Mouse (Mus musculus) c-Kit-negative CD71-positive TER-119-positive erythroid progenitor cells, embryonic 14.5 days (primary cell): ENCODE measurements around the gene Arpc3.
"Not testable (repeated sequence)": the region's sequence is repeated elsewhere in the genome, so short reads cannot be mapped to it uniquely, and the experiment has no call there.

Source experiments
- DNase-seq: peaks from one replicate; pipeline ENCODE4 v3.0.0-alpha.2; 2013; ENCODE audit warnings: low read depth, low spot score

Gene Arpc3

GRCm38 (mm10) chr5:122399871-122400270, 8.2 kb downstream of the Arpc3 start:
- DNase-seq, result no peak

GRCm38 (mm10) chr5:122400628-122401302, 9.1 kb downstream of the Arpc3 start:
- DNase-seq, result no peak

GRCm38 (mm10) chr5:122401303-122401640, 9.6 kb downstream of the Arpc3 start:
- peak; percentile 35 for DNase-seq

- DNase-seq, result no peak
Observed at GRCm38 (mm10) chr5:122402160-122402559, 10.5 kb downstream of the Arpc3 start.

GRCm38 (mm10) chr5:122402772-122403171, 11.1 kb downstream of the Arpc3 start:
- DNase-seq, result no peak

GRCm38 (mm10) chr5:122403362-122403761, 11.7 kb downstream of the Arpc3 start:
- DNase-seq, result no peak

GRCm38 (mm10) chr5:122405537-122405936, 13.9 kb downstream of the Arpc3 start:
- no peak for DNase-seq

GRCm38 (mm10) chr5:122409692-122410645, 18.3 kb downstream of the Arpc3 start:
- DNase-seq, result no peak

- DNase-seq, result no peak
Observed at GRCm38 (mm10) chr5:122411892-122412291, 20.2 kb downstream of the Arpc3 start.

GRCm38 (mm10) chr5:122412826-122413225, 21.1 kb downstream of the Arpc3 start:
- DNase-seq, result no peak

- no peak for DNase-seq
Observed at GRCm38 (mm10) chr5:122414351-122414750, 22.7 kb downstream of the Arpc3 start.

GRCm38 (mm10) chr5:122415465-122415864, 23.8 kb downstream of the Arpc3 start:
- DNase-seq, result no peak

- DNase-seq, result not testable (repeated sequence)
Observed at GRCm38 (mm10) chr5:122420676-122421075, 29.0 kb downstream of the Arpc3 start.

- no peak for DNase-seq
Observed at GRCm38 (mm10) chr5:122421271-122422068, 29.8 kb downstream of the Arpc3 start, which contains the start of gene Anapc7. Gene Anapc7 (plus strand): TSS chr5:122421693.

- DNase-seq, result peak; percentile 86
Observed at GRCm38 (mm10) chr5:122422071-122422964, 30.6 kb downstream of the Arpc3 start.

GRCm38 (mm10) chr5:122423083-122423482, 31.4 kb downstream of the Arpc3 start:
- DNase-seq, result no peak

GRCm38 (mm10) chr5:122425550-122425949, 33.9 kb downstream of the Arpc3 start:
- DNase-seq, result no peak

GRCm38 (mm10) chr5:122430036-122430775, 38.5 kb downstream of the Arpc3 start:
- DNase-seq, result no peak

GRCm38 (mm10) chr5:122431221-122431620, 39.5 kb downstream of the Arpc3 start:
- no peak for DNase-seq

- no peak for DNase-seq
Observed at GRCm38 (mm10) chr5:122434541-122434940, 42.9 kb downstream of the Arpc3 start.
